Mouse (Mus musculus): Measurements from ENCODE around the gene Elk3.

Gene Elk3

GRCm38 (mm10) chr10:93294547-93295219 lies 16.3 kb downstream of the Elk3 start:
- DNase-seq (ENCODE audit: low spot score in 2 of 2): no peak

GRCm38 (mm10) chr10:93293621-93294020 lies 17.3 kb downstream of the Elk3 start:
- DNase-seq (ENCODE audit: low spot score in 2 of 2): no peak

- peak in 1 of 2 experiments; percentile 71 for DNase-seq (ENCODE audit: low spot score in 2 of 2)
Observed at GRCm38 (mm10) chr10:93291843-93292242, 19.1 kb downstream of the Elk3 start.

GRCm38 (mm10) chr10:93291352-93291751 lies 19.6 kb downstream of the Elk3 start:
- DNase-seq (ENCODE audit: low spot score in 2 of 2): no peak

GRCm38 (mm10) chr10:93289404-93289803 lies 21.5 kb downstream of the Elk3 start:
- DNase-seq (ENCODE audit: low spot score in 2 of 2): no peak

- DNase-seq (ENCODE audit: low spot score in 2 of 2): peak in 1 of 2 experiments; percentile 70
Observed at GRCm38 (mm10) chr10:93288336-93288735, 22.6 kb downstream of the Elk3 start.

- DNase-seq (ENCODE audit: low spot score in 2 of 2): no peak
Observed at GRCm38 (mm10) chr10:93287551-93288145, 23.3 kb downstream of the Elk3 start.

- DNase-seq (ENCODE audit: low spot score in 2 of 2): no peak
Observed at GRCm38 (mm10) chr10:93285489-93285888, 25.4 kb downstream of the Elk3 start.

GRCm38 (mm10) chr10:93283258-93283657 lies 27.7 kb downstream of the Elk3 start:
- no peak for DNase-seq (ENCODE audit: low spot score in 2 of 2)

GRCm38 (mm10) chr10:93282526-93282964 lies 28.4 kb downstream of the Elk3 start:
- DNase-seq (ENCODE audit: low spot score in 2 of 2): no peak

- DNase-seq (ENCODE audit: low spot score in 2 of 2): peak in 1 of 2 experiments; percentile 38
Observed at GRCm38 (mm10) chr10:93281092-93281491, 29.8 kb downstream of the Elk3 start.

- peak in 1 of 2 experiments; percentile 84 for DNase-seq (ENCODE audit: low spot score in 2 of 2)
Observed at GRCm38 (mm10) chr10:93280586-93280985, 30.3 kb downstream of the Elk3 start.

- DNase-seq (ENCODE audit: low spot score in 2 of 2): no peak
Observed at GRCm38 (mm10) chr10:93279062-93279461, 31.9 kb downstream of the Elk3 start.

GRCm38 (mm10) chr10:93278361-93278760 lies 32.6 kb downstream of the Elk3 start:
- no peak for DNase-seq (ENCODE audit: low spot score in 2 of 2)

- no peak for DNase-seq (ENCODE audit: low spot score in 2 of 2)
Observed at GRCm38 (mm10) chr10:93276857-93277256, 34.1 kb downstream of the Elk3 start.

- peak in 1 of 2 experiments; percentile 75 for DNase-seq (ENCODE audit: low spot score in 2 of 2)
Observed at GRCm38 (mm10) chr10:93276349-93276763, 34.6 kb downstream of the Elk3 start.

GRCm38 (mm10) chr10:93275212-93276136 lies 35.5 kb downstream of the Elk3 start:
- DNase-seq (ENCODE audit: low spot score in 2 of 2): peak; percentile 91 to 94

- no peak for DNase-seq (ENCODE audit: low spot score in 2 of 2)
Observed at GRCm38 (mm10) chr10:93274277-93274696, 36.6 kb downstream of the Elk3 start.

- no peak for DNase-seq (ENCODE audit: low spot score in 2 of 2)
Observed at GRCm38 (mm10) chr10:93272986-93273982, 37.7 kb downstream of the Elk3 start.

GRCm38 (mm10) chr10:93271831-93272230 lies 39.1 kb downstream of the Elk3 start:
- no peak for DNase-seq (ENCODE audit: low spot score in 2 of 2)

GRCm38 (mm10) chr10:93270889-93271460 lies 40.0 kb downstream of the Elk3 start:
- DNase-seq (ENCODE audit: low spot score in 2 of 2): no peak
